Mouse (Mus musculus): ENCODE data around the gene Rgl1. TPM values are rescaled to one million over a fixed set of nuclear protein-coding genes. Genes with fewer than 3 reads are reported as not detected.

Gene Rgl1
- total and polyA plus RNA-seq, 2 experiments = 4.2 to 10.2 TPM

DNA sequence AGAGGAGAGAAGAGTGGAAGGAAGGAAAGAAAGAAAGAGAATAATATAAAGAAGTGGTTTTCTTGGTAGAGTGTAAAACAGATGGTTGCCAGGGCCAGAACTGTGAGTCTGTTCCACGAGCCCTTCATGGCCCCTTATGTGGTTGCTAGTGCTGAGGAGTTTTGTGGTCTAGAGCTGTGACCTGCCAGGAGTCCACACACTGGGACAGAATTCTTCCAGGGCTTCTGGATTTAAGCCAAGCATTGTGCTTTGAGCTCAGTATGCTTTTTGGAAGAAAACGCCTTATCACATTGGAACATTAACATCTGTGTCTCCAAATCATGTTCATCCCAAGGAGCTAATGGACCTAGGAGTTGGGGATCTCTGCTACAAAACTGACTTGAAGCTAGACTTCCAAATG, 269.3 kb downstream of the Rgl1 start:
- TF ChIP-seq CTCF (IDR thresholded peaks at IDR 0.05; ENCODE audit: low read depth, low read length) (no peak), POLR2A (IDR thresholded peaks at IDR 0.05; ENCODE audit: extremely low read depth, insufficient read depth, low read length) (no peak)
- WGBS = 76% methylated on average over 2 of the region's 2 CpGs

DNA sequence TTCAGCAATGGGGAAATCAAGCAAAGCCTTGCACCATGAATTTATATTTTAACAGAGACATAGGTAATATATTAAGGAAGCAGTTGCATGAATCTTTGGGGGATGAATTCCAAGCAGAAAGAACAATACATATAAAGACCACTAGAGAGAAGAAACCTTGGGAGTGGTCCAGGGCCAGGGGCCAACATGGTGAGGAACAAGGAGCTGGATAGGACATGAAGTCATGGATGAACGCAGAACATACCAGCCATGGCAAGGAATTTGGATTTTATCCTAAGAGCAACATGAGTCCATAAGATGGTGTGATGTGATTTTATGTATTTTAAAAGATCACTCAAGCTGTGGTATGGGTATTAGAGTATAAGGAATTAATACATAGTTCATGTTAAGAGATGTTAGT, 273.9 kb downstream of the Rgl1 start:
- 96% methylated on average over 1 of the region's 1 CpGs for WGBS
- Histone ChIP-seq H3K27ac (replicated peaks; ENCODE audit: insufficient read depth, low read depth, low read length) (no peak overlapping the region), H3K36me3 (ENCODE audit: control insufficient read depth, insufficient read depth, low read length) (no peaks in the 10 kb centered on the region), H3K4me1 (ENCODE audit: control insufficient read depth, insufficient read depth, low read length) (no peaks in the 10 kb centered on the region), H3K9ac (ENCODE audit: low read depth, low read length) (no peak overlapping the region), H3K27me3 (ENCODE audit: control insufficient read depth, insufficient read depth, low read length) (no peaks in the 10 kb centered on the region), H3K79me2 (ENCODE audit: control insufficient read depth, insufficient read depth, low read length) (no peaks in the 10 kb centered on the region), H3K4me3 (ENCODE audit: insufficient read depth, low read depth, low read length) (no peak overlapping the region)
- no peak for DNase-seq (ENCODE audit: extremely low read depth, low read depth, low spot score)
- TF ChIP-seq POLR2A (IDR thresholded peaks at IDR 0.05; ENCODE audit: extremely low read depth, insufficient read depth, low read length) = no peak
- no peak for TF ChIP-seq CTCF (IDR thresholded peaks at IDR 0.05; ENCODE audit: low read depth, low read length)

More for the DNA sequence above, 269.3 kb downstream of the Rgl1 start:
- H3K27me3 ChIP-seq (ENCODE audit: control insufficient read depth, insufficient read depth, low read length) = no peaks in the 10 kb centered on the region
- H3K4me3 ChIP-seq (ENCODE audit: insufficient read depth, low read depth, low read length) = no peak overlapping the region
- H3K36me3 ChIP-seq (ENCODE audit: control insufficient read depth, insufficient read depth, low read length) = no peaks in the 10 kb centered on the region
- H3K4me1 ChIP-seq (ENCODE audit: control insufficient read depth, insufficient read depth, low read length) = no peaks in the 10 kb centered on the region
- H3K9ac ChIP-seq (ENCODE audit: low read depth, low read length) = no peak overlapping the region
- DNase-seq (ENCODE audit: extremely low read depth, low read depth, low spot score) = no peak
- H3K79me2 ChIP-seq (ENCODE audit: control insufficient read depth, insufficient read depth, low read length) = no peaks in the 10 kb centered on the region
- H3K27ac ChIP-seq (replicated peaks; ENCODE audit: insufficient read depth, low read depth, low read length) = no peak overlapping the region

GRCm38 (mm10) chr1:152490842-152491241, 275.3 kb downstream of the Rgl1 start:
- 98% methylated on average over 1 of the region's 1 CpGs for WGBS
- TF ChIP-seq POLR2A (IDR thresholded peaks at IDR 0.05; ENCODE audit: extremely low read depth, insufficient read depth, low read length) (no peak), CTCF (IDR thresholded peaks at IDR 0.05; ENCODE audit: low read depth, low read length) (no peak)
- Histone ChIP-seq H3K4me3 (ENCODE audit: insufficient read depth, low read depth, low read length) (no peak overlapping the region), H3K9ac (ENCODE audit: low read depth, low read length) (no peak overlapping the region), H3K36me3 (ENCODE audit: control insufficient read depth, insufficient read depth, low read length) (no peaks in the 10 kb centered on the region), H3K27me3 (ENCODE audit: control insufficient read depth, insufficient read depth, low read length) (no peaks in the 10 kb centered on the region), H3K4me1 (ENCODE audit: control insufficient read depth, insufficient read depth, low read length) (no peaks in the 10 kb centered on the region), H3K79me2 (ENCODE audit: control insufficient read depth, insufficient read depth, low read length) (no peaks in the 10 kb centered on the region), H3K27ac (replicated peaks; ENCODE audit: insufficient read depth, low read depth, low read length) (no peak overlapping the region)
- no peak for DNase-seq (ENCODE audit: extremely low read depth, low read depth, low spot score)

DNA sequence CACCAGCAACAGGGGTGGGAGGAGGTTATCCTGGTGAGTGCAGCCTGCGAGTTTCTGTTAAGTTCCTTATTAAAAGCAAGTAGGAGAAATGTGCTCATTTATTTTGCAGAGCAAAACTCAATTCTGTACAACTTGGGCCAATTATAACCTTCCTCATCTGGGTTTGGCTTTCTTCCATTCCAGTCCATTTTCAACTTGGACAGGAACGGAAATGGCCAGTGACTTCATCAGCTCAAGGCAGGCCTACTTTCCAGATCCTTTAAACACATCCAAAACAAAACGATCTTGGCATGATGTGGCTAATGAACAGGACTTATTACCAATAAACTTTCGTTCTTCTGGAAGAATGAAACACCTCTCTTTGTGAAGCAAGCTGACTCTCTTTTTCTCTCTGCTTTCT, 290.0 kb downstream of the Rgl1 start:
- no peak overlapping the region for H3K4me3 ChIP-seq (ENCODE audit: insufficient read depth, low read depth, low read length)
- H3K36me3 ChIP-seq (ENCODE audit: control insufficient read depth, insufficient read depth, low read length) = no peaks in the 10 kb centered on the region
- DNase-seq (ENCODE audit: extremely low read depth, low read depth, low spot score) = peak; percentile 8
- no peak overlapping the region for H3K9ac ChIP-seq (ENCODE audit: low read depth, low read length)
- TF ChIP-seq POLR2A (IDR thresholded peaks at IDR 0.05; ENCODE audit: extremely low read depth, insufficient read depth, low read length) (no peak), CTCF (IDR thresholded peaks at IDR 0.05; ENCODE audit: low read depth, low read length) (no peak)
- WGBS = 83% methylated on average over 4 of the region's 4 CpGs
- H3K79me2 ChIP-seq (ENCODE audit: control insufficient read depth, insufficient read depth, low read length) = no peaks in the 10 kb centered on the region
- no peak overlapping the region for H3K27ac ChIP-seq (replicated peaks; ENCODE audit: insufficient read depth, low read depth, low read length)
- no peaks in the 10 kb centered on the region for H3K4me1 ChIP-seq (ENCODE audit: control insufficient read depth, insufficient read depth, low read length)
- H3K27me3 ChIP-seq (ENCODE audit: control insufficient read depth, insufficient read depth, low read length) = no peaks in the 10 kb centered on the region

- no peak for DNase-seq (ENCODE audit: extremely low read depth, low read depth, low spot score)
- Histone ChIP-seq H3K9ac (ENCODE audit: low read depth, low read length) (no peak overlapping the region), H3K79me2 (ENCODE audit: control insufficient read depth, insufficient read depth, low read length) (no peaks in the 10 kb centered on the region), H3K4me3 (ENCODE audit: insufficient read depth, low read depth, low read length) (no peak overlapping the region), H3K36me3 (ENCODE audit: control insufficient read depth, insufficient read depth, low read length) (no peaks in the 10 kb centered on the region), H3K27ac (replicated peaks; ENCODE audit: insufficient read depth, low read depth, low read length) (no peak overlapping the region), H3K4me1 (ENCODE audit: control insufficient read depth, insufficient read depth, low read length) (no peaks in the 10 kb centered on the region), H3K27me3 (ENCODE audit: control insufficient read depth, insufficient read depth, low read length) (no peaks in the 10 kb centered on the region)
- TF ChIP-seq POLR2A (IDR thresholded peaks at IDR 0.05; ENCODE audit: extremely low read depth, insufficient read depth, low read length) = no peak
- no peak for TF ChIP-seq CTCF (IDR thresholded peaks at IDR 0.05; ENCODE audit: low read depth, low read length)
- WGBS = 97% methylated on average over 9 of the region's 9 CpGs
These were observed 297.7 kb downstream of the Rgl1 start for GRCm38 (mm10) chr1:152468443-152468842.

Other genes starting within 250 kb of the Rgl1 start
- not detected in 2 replicates for gene Apobec4, start 15.8 kb downstream of the Rgl1 start, total RNA-seq (2014; rRNA removed)
- gene Apobec4, start 15.8 kb downstream of the Rgl1 start, polyA plus RNA-seq (2012; rRNA removed) = 0.07 TPM in 1 of 2 replicates, not detected in the other
- gene Arpc5, start 191 bp upstream of the Rgl1 start, total RNA-seq (2014; rRNA removed) = 86.9 and 103 TPM in 2 replicates
- gene Arpc5, start 191 bp upstream of the Rgl1 start, polyA plus RNA-seq (2012; rRNA removed) = 24.9 and 27.8 TPM in 2 replicates
- 3.0 and 3.6 TPM in 2 replicates for gene Ncf2, start 33.8 kb upstream of the Rgl1 start, total RNA-seq (2014; rRNA removed)
- 0.60 and 1.2 TPM in 2 replicates for gene Ncf2, start 33.8 kb upstream of the Rgl1 start, polyA plus RNA-seq (2012; rRNA removed)
- 13.8 and 16.8 TPM in 2 replicates for gene Smg7, start 136.3 kb upstream of the Rgl1 start, total RNA-seq (2014; rRNA removed)
- gene Smg7, start 136.3 kb upstream of the Rgl1 start, polyA plus RNA-seq (2012; rRNA removed) = 15.0 and 21.8 TPM in 2 replicates
- gene Nmnat2, start 188.6 kb upstream of the Rgl1 start, total RNA-seq (2014; rRNA removed) = 0.18 and 0.20 TPM in 2 replicates
- 0.10 and 0.23 TPM in 2 replicates for gene Nmnat2, start 188.6 kb upstream of the Rgl1 start, polyA plus RNA-seq (2012; rRNA removed)

Data from liver, adult 2 months (tissue).